Mouse (Mus musculus) CH12.LX (cell line): Measurements from ENCODE around the gene Efhc2. TPM values are rescaled to one million over a fixed set of nuclear protein-coding genes. Genes with fewer than 3 reads are reported as not detected.

Experiments
- DNase-seq: peaks from one replicate; pipeline ENCODE4 v3.0.0-alpha.2; 2013; ENCODE audit errors: extremely low read depth
- H3K27ac ChIP-seq: 2 replicates; pipeline ENCODE4 v1.5.1; 2012; ENCODE audit warnings: low read depth, mild to moderate bottlenecking, control low read depth, moderate library complexity; ENCODE audit not compliant: insufficient read depth
- H3K27me3 ChIP-seq: replicated peaks from 2 replicates; pipeline ENCODE3; 2012; ENCODE audit warnings: inconsistent platforms
- H3K36me3 ChIP-seq, 2 experiments: replicated peaks in 1 of 2; 2 replicates each; pipeline versions ENCODE3 to v1.6.1; 2012; ENCODE audit warnings: inconsistent platforms in 1 of 2, low read length in 1 of 2, mild to moderate bottlenecking in 1 of 2, mixed read lengths in 1 of 2, moderate library complexity in 1 of 2; ENCODE audit not compliant: control insufficient read depth in 1 of 2, insufficient read depth in 1 of 2
- H3K4me1 ChIP-seq, 2 experiments: 2 replicates each; pipeline ENCODE4 v1.6.1; 2012; ENCODE audit warnings: inconsistent platforms in 1 of 2, moderate library complexity in 1 of 2; ENCODE audit not compliant: insufficient read depth in 2 of 2, control insufficient read depth in 1 of 2
- H3K4me2 ChIP-seq: 2 replicates; pipeline ENCODE4 v1.6.1; 2012; ENCODE audit warnings: low read depth, mild to moderate bottlenecking, control low read depth; ENCODE audit not compliant: poor library complexity, insufficient read depth, severe bottlenecking
- H3K4me3 ChIP-seq, 3 experiments: fragments of 150-350 bp in 1 of 3; sonication (generic) in 1 of 3; replicated peaks in 1 of 3; 2 replicates each; pipeline versions ENCODE3 to v1.5.1; 2011 to 2012; ENCODE audit warnings: low read depth in 2 of 3, low read length in 2 of 3, mild to moderate bottlenecking in 2 of 3, moderate library complexity in 2 of 3, control low read depth in 1 of 3, improper control_type of control experiment in 1 of 3, inconsistent platforms in 1 of 3, mixed read lengths in 1 of 3; ENCODE audit not compliant: poor library complexity in 1 of 3
- H3K79me2 ChIP-seq: replicated peaks from 2 replicates; pipeline ENCODE4 v1.6.1; 2012; ENCODE audit warnings: mild to moderate bottlenecking, moderate library complexity; ENCODE audit not compliant: control insufficient read depth, poor library complexity, insufficient read depth, severe bottlenecking; ENCODE audit errors: extremely low read depth
- H3K9ac ChIP-seq: 2 replicates; pipeline ENCODE4 v1.6.1; 2012; ENCODE audit warnings: low read depth, mild to moderate bottlenecking, control low read depth, moderate library complexity; ENCODE audit not compliant: insufficient read depth
- H3K9me3 ChIP-seq: replicated peaks from 2 replicates; pipeline ENCODE3; 2012; ENCODE audit warnings: low read length, inconsistent platforms, mixed read lengths
- BHLHE40 ChIP-seq: IDR thresholded peaks from 2 replicates; pipeline ENCODE4 v1.6.1; 2011; ENCODE audit warnings: mild to moderate bottlenecking, low read depth, low read length, improper control_type of control experiment
- CHD2 ChIP-seq: IDR thresholded peaks from 2 replicates; pipeline ENCODE4 v1.6.1; 2011; ENCODE audit warnings: low read length, improper control_type of control experiment
- E2F4 ChIP-seq: IDR thresholded peaks from 2 replicates; pipeline ENCODE4 v1.6.1; 2011; ENCODE audit warnings: low read depth, low read length, improper control_type of control experiment; ENCODE audit not compliant: insufficient replicate concordance
- ELF1 ChIP-seq: IDR thresholded peaks from 2 replicates; pipeline ENCODE4 v1.6.1; 2014; ENCODE audit warnings: low read depth, mild to moderate bottlenecking, inconsistent platforms, low read length, improper control_type of control experiment
- EP300 ChIP-seq: IDR thresholded peaks from 2 replicates; pipeline ENCODE4 v1.6.1; 2011; ENCODE audit warnings: low read length, improper control_type of control experiment
- ETS1 ChIP-seq: conservative IDR thresholded peaks from 2 replicates; pipeline ENCODE4 v1.6.1; 2012; ENCODE audit warnings: low read depth, mild to moderate bottlenecking, inconsistent platforms, low read length, improper control_type of control experiment, moderate library complexity
- GABPA ChIP-seq: IDR thresholded peaks from 2 replicates; pipeline ENCODE4 v1.6.1; 2012; ENCODE audit warnings: low read depth, low read length, improper control_type of control experiment, inconsistent platforms; ENCODE audit not compliant: insufficient replicate concordance
- HCFC1 ChIP-seq: IDR thresholded peaks from 2 replicates; pipeline ENCODE4 v1.6.1; 2012; ENCODE audit warnings: low read depth, mild to moderate bottlenecking, inconsistent platforms, low read length, improper control_type of control experiment
- JUN ChIP-seq: IDR thresholded peaks from 2 replicates; pipeline ENCODE4 v1.6.1; 2011; ENCODE audit warnings: low read depth, mild to moderate bottlenecking, low read length, improper control_type of control experiment, moderate library complexity; ENCODE audit not compliant: insufficient read depth
- KAT2A ChIP-seq: IDR thresholded peaks from 2 replicates; pipeline ENCODE4 v1.6.1; 2012; ENCODE audit warnings: low read length, improper control_type of control experiment, inconsistent platforms; ENCODE audit not compliant: insufficient replicate concordance
- MAFK ChIP-seq: IDR thresholded peaks from 2 replicates; pipeline ENCODE4 v1.6.1; 2011; ENCODE audit warnings: low read length, improper control_type of control experiment; ENCODE audit not compliant: insufficient replicate concordance
- MAX ChIP-seq: IDR thresholded peaks from 2 replicates; pipeline ENCODE4 v1.6.1; 2011; ENCODE audit warnings: low read length, improper control_type of control experiment
- MAZ ChIP-seq: IDR thresholded peaks from 2 replicates; pipeline ENCODE4 v1.6.1; 2012; ENCODE audit warnings: low read depth, mild to moderate bottlenecking, inconsistent platforms, low read length, improper control_type of control experiment, moderate library complexity
- MXI1 ChIP-seq: IDR thresholded peaks from 2 replicates; pipeline ENCODE4 v1.6.1; 2011; ENCODE audit warnings: mild to moderate bottlenecking, low read depth, low read length, improper control_type of control experiment
- MYC ChIP-seq: IDR thresholded peaks from 2 replicates; pipeline ENCODE4 v1.6.1; 2011; ENCODE audit warnings: low read depth, mild to moderate bottlenecking, improper control_type of control experiment, low read length
- NELFE ChIP-seq: IDR thresholded peaks from 2 replicates; pipeline ENCODE4 v1.6.1; 2011; ENCODE audit warnings: low read depth, low read length, improper control_type of control experiment
- NRF1 ChIP-seq: IDR thresholded peaks from 2 replicates; pipeline ENCODE4 v1.6.1; 2014; ENCODE audit warnings: low read depth, mild to moderate bottlenecking, inconsistent platforms, low read length, improper control_type of control experiment, moderate library complexity
- POLR2A ChIP-seq: IDR thresholded peaks from 2 replicates; pipeline ENCODE4 v1.6.1; 2011; ENCODE audit warnings: low read depth, mild to moderate bottlenecking, improper control_type of control experiment, low read length
- POLR2AphosphoS2 ChIP-seq: IDR thresholded peaks from 2 replicates; pipeline ENCODE4 v1.6.1; 2011; ENCODE audit warnings: low read depth, low read length, improper control_type of control experiment
- RCOR1 ChIP-seq: conservative IDR thresholded peaks from 2 replicates; pipeline ENCODE4 v1.6.1; 2012; ENCODE audit warnings: low read depth, mild to moderate bottlenecking, inconsistent platforms, low read length, improper control_type of control experiment
- SIN3A ChIP-seq: IDR thresholded peaks from 2 replicates; pipeline ENCODE4 v1.6.1; 2012; ENCODE audit warnings: low read length, improper control_type of control experiment, inconsistent platforms
- SMC3 ChIP-seq: IDR thresholded peaks from 2 replicates; pipeline ENCODE4 v1.6.1; 2011; ENCODE audit warnings: low read depth, low read length, improper control_type of control experiment
- TBP ChIP-seq: conservative IDR thresholded peaks from 2 replicates; pipeline ENCODE4 v1.6.1; 2011; ENCODE audit warnings: low read depth, low read length, improper control_type of control experiment
- UBTF ChIP-seq: IDR thresholded peaks from 2 replicates; pipeline ENCODE4 v1.6.1; 2012; ENCODE audit warnings: low read depth, mild to moderate bottlenecking, inconsistent platforms, low read length, improper control_type of control experiment, moderate library complexity
- USF2 ChIP-seq: conservative IDR thresholded peaks from 2 replicates; pipeline ENCODE4 v1.6.1; 2011; ENCODE audit warnings: low read depth, low read length, improper control_type of control experiment
- ZMIZ1 ChIP-seq: IDR thresholded peaks from 2 replicates; pipeline ENCODE4 v1.6.1; 2012; ENCODE audit warnings: low read depth, mild to moderate bottlenecking, inconsistent platforms, low read length, improper control_type of control experiment
- ZNF384 ChIP-seq: IDR thresholded peaks from 2 replicates; pipeline ENCODE4 v1.6.1; 2012; ENCODE audit warnings: low read depth, low read length, improper control_type of control experiment, inconsistent platforms
- dilution Hi-C: fragments of 300-500 bp; cut with MboI; formaldehyde crosslinking; loops from 2 replicates; pipeline ENCODE4 v1.14.3; 2020; ENCODE audit warnings: low sequenced_read_pairs; ENCODE audit not compliant: extremely low pct_unique_long_range_greater_than_20kb, extremely low pct_ligation_motif_present
- in situ Hi-C: fragments of 300-500 bp; cut with MboI; formaldehyde crosslinking; loops from 3 replicates; pipeline ENCODE4 v1.14.3; 2019; ENCODE audit warnings: low sequenced_read_pairs, low pct_ligation_motif_present, low pct_unique_long_range_greater_than_20kb, mixed read lengths
- polyA plus RNA-seq: library from polyadenylated mRNA; unstranded; fragments of >175 nt; gene quantifications from 2 replicates; pipeline ENCODE4 v1.2.1, GENCODE M21; 2012; ENCODE audit warnings: low read depth; ENCODE audit not compliant: insufficient read length
- total RNA-seq, 2 experiments: library from RNA; depleted of rRNA; stranded (reverse); fragments of 300-350 nt in 1 of 2; fragments of >200 nt in 1 of 2; gene quantifications; 2 replicates each; pipeline ENCODE4 v1.2.3; 2012 to 2014

Gene Efhc2
- total and polyA plus RNA-seq, 3 experiments: not detected

DNA sequence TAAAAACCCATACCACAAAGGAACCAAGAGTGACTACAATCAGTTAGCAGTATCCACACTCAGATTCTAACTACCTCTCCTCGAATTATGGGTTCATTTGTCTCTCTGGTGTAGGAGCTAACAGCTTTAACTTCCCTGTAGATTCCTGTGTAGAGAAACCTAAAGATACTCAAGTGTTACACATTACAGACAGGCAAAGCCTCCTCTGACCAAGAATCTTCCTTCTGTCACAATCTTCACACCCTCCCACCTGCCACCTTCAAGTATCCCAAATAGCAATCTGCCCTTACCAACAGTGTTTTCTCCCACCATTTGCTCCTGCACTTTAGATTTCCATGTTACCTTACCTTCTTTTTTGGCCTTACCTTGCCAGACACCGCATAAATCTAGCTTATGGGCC lies 35.3 kb downstream of the Efhc2 start:
- in situ Hi-C loops (no loop called here), dilution Hi-C loops (no loop called here)
- H3K9me3 ChIP-seq: no peaks in the 10 kb centered on the region
- H3K4me3 ChIP-seq: no peak overlapping the region
- H3K9ac ChIP-seq: no peak overlapping the region
- TF ChIP-seq ZNF384 (no peak), TBP (no peak), USF2 (no peak), RCOR1 (no peak), MXI1 (no peak), CHD2 (no peak), MAX (no peak), KAT2A (no peak), MAZ (no peak), E2F4 (no peak), UBTF (no peak), SMC3 (no peak), ELF1 (no peak), NELFE (no peak), MAFK (no peak), EP300 (no peak), NRF1 (no peak), BHLHE40 (no peak), SIN3A (no peak)
- H3K79me2 ChIP-seq: no peaks in the 10 kb centered on the region
- H3K4me1 ChIP-seq: no peaks in the 10 kb centered on the region
- H3K36me3 ChIP-seq: no peaks in the 10 kb centered on the region
- H3K27me3 ChIP-seq: no peaks in the 10 kb centered on the region
- H3K4me2 ChIP-seq: no peak overlapping the region
- H3K27ac ChIP-seq: no peak overlapping the region
- no peak for DNase-seq

DNA sequence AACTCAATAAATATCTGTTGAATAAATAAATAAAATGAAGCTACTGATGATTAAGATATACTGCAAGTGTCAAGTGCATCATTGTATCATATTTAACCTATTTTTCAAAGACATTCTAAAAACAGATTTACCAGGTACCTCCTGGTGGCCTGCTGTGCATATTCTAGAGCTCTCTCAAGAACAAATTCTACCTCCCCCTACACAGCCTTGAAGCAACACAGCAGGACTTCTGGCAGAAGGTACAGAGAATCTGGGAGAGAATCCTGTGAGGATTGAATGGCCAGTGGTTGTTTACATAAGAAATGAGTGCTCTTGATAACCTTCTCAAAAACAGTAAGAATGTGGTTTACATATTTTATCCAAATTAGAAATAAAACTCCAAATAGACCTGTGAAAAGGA lies 94.0 kb downstream of the Efhc2 start:
- Histone ChIP-seq H3K36me3 (no peaks in the 10 kb centered on the region), H3K9ac (no peak overlapping the region), H3K79me2 (no peaks in the 10 kb centered on the region), H3K27me3 (no peaks in the 10 kb centered on the region), H3K4me3 (no peak overlapping the region), H3K4me2 (no peak overlapping the region), H3K4me1 (no peaks in the 10 kb centered on the region), H3K9me3 (no peaks in the 10 kb centered on the region), H3K27ac (no peak overlapping the region)
- DNase-seq: no peak
- dilution Hi-C loops (no loop called here), in situ Hi-C loops (no loop called here)
- no peak for TF ChIP-seq POLR2AphosphoS2
- no peak for TF ChIP-seq UBTF
- no peak for TF ChIP-seq POLR2A
- TF ChIP-seq MYC: no peak
- no peak for TF ChIP-seq RCOR1
- no peak for TF ChIP-seq ZMIZ1
- no peak for TF ChIP-seq HCFC1
- TF ChIP-seq SIN3A: no peak
- no peak for TF ChIP-seq JUN
- TF ChIP-seq MAFK: no peak
- no peak for TF ChIP-seq ZNF384
- no peak for TF ChIP-seq EP300
- no peak for TF ChIP-seq GABPA
- TF ChIP-seq MAZ: no peak
- TF ChIP-seq ETS1: no peak
